Mouse (Mus musculus): ENCODE measurements at regions not wholly inside any gene's neighbourhood (a gene's known extent, or its start where the extent isn't known, plus 50 kb on each side); places are given as distances from the start of the nearest gene placed in this dataset.

- TF ChIP-seq CTCF (IDR thresholded peaks at IDR 0.05; ENCODE audit: control insufficient read depth, insufficient read depth, insufficient read length) (no peak), FOSL1 (IDR thresholded peaks at IDR 0.05; ENCODE audit: insufficient read depth, low read length, poor library complexity, severe bottlenecking) (no peak), MYOD1 (IDR thresholded peaks at IDR 0.05; ENCODE audit: control insufficient read depth, insufficient read length, low read depth) (no peak), MAX (IDR thresholded peaks at IDR 0.05) (no peak), MYOG (IDR thresholded peaks at IDR 0.05; ENCODE audit: control insufficient read depth, extremely low read depth, insufficient read length) (no peak), USF1 (IDR thresholded peaks at IDR 0.05; ENCODE audit: low read depth) (no peak), CEBPB (IDR thresholded peaks at IDR 0.05; ENCODE audit: low read depth) (no peak)
These were observed 336.8 kb upstream of the Map3k7 start for GRCm38 (mm10) chr4:31627053-31627452.

Measured in C2C12 (cell line).